Mouse (Mus musculus) ovary, postnatal 36 days (tissue): ENCODE results near the gene Sec22b.

Experiments used
- DNase-seq: peaks from one replicate; pipeline ENCODE4 v3.0.0; 2022; ENCODE audit warnings: low spot score, mixed read lengths

The Sec22b gene

GRCm38 (mm10) chr3:97909737-97910136 is 8.7 kb downstream of the Sec22b start:
- DNase-seq = no peak

GRCm38 (mm10) chr3:97911093-97911492 is 10.1 kb downstream of the Sec22b start:
- no peak for DNase-seq

GRCm38 (mm10) chr3:97915081-97915480 is 14.1 kb downstream of the Sec22b start:
- no peak for DNase-seq

- DNase-seq = no peak
These were observed 18.0 kb downstream of the Sec22b start for GRCm38 (mm10) chr3:97918885-97919550.

GRCm38 (mm10) chr3:97925246-97925645 is 24.3 kb downstream of the Sec22b start:
- no peak for DNase-seq

- DNase-seq = no peak
These were observed 26.3 kb downstream of the Sec22b start for GRCm38 (mm10) chr3:97927322-97927721.

- peak; percentile 55 for DNase-seq
These were observed 28.2 kb downstream of the Sec22b start for GRCm38 (mm10) chr3:97928968-97929858.

- DNase-seq = no peak
These were observed 29.3 kb downstream of the Sec22b start for GRCm38 (mm10) chr3:97930141-97930786.

- no peak for DNase-seq
These were observed 29.8 kb downstream of the Sec22b start for GRCm38 (mm10) chr3:97930787-97931158.

- no peak for DNase-seq
These were observed 30.4 kb downstream of the Sec22b start for GRCm38 (mm10) chr3:97931310-97931885.

- DNase-seq = no peak
These were observed 31.1 kb downstream of the Sec22b start for GRCm38 (mm10) chr3:97932131-97932530.

GRCm38 (mm10) chr3:97932771-97933170 is 31.8 kb downstream of the Sec22b start:
- no peak for DNase-seq

GRCm38 (mm10) chr3:97933251-97933650 is 32.3 kb downstream of the Sec22b start:
- no peak for DNase-seq

- no peak for DNase-seq
These were observed 32.8 kb downstream of the Sec22b start for GRCm38 (mm10) chr3:97933811-97934210.

GRCm38 (mm10) chr3:97934331-97935300 is 33.6 kb downstream of the Sec22b start:
- no peak for DNase-seq

- DNase-seq = no peak
These were observed 36.3 kb downstream of the Sec22b start for GRCm38 (mm10) chr3:97937068-97937944.

GRCm38 (mm10) chr3:97937945-97938266 is 36.9 kb downstream of the Sec22b start:
- DNase-seq = no peak

- DNase-seq = no peak
These were observed 38.0 kb downstream of the Sec22b start for GRCm38 (mm10) chr3:97938814-97939526.

GRCm38 (mm10) chr3:97939626-97940510 is 38.9 kb downstream of the Sec22b start:
- DNase-seq = no peak
